Mouse (Mus musculus) thymus, postnatal 14 days (tissue): ENCODE results near the gene Spg11.
"Not testable (repeated sequence)": the region's sequence is repeated elsewhere in the genome, so short reads cannot be mapped to it uniquely, and the experiment has no call there.

Source experiments
- DNase-seq: peaks from one replicate; pipeline ENCODE4 v3.0.0; 2021

The Spg11 gene

GRCm38 (mm10) chr2:122143111-122143510 lies 24.9 kb upstream of the Spg11 start:
- DNase-seq, result no peak

- no peak for DNase-seq
Observed at GRCm38 (mm10) chr2:122141332-122141967, 23.3 kb upstream of the Spg11 start.

- no peak for DNase-seq
Observed at GRCm38 (mm10) chr2:122140815-122141214, 22.6 kb upstream of the Spg11 start.

GRCm38 (mm10) chr2:122137839-122138465 lies 19.8 kb upstream of the Spg11 start:
- DNase-seq, result no peak

- DNase-seq, result no peak
Observed at GRCm38 (mm10) chr2:122132618-122133017, 14.4 kb upstream of the Spg11 start.

- DNase-seq, result no peak
Observed at GRCm38 (mm10) chr2:122132078-122132477, 13.9 kb upstream of the Spg11 start.

GRCm38 (mm10) chr2:122127635-122128034 lies 9.4 kb upstream of the Spg11 start:
- DNase-seq, result no peak

GRCm38 (mm10) chr2:122126765-122127347 lies 8.7 kb upstream of the Spg11 start:
- DNase-seq, result peak; percentile 46

GRCm38 (mm10) chr2:122125680-122126572 lies 7.7 kb upstream of the Spg11 start:
- peak; percentile 58 for DNase-seq

GRCm38 (mm10) chr2:122116888-122117287 lies 1.3 kb downstream of the Spg11 start:
- no peak for DNase-seq

GRCm38 (mm10) chr2:122109714-122110113 lies 8.5 kb downstream of the Spg11 start:
- no peak for DNase-seq

- DNase-seq, result no peak
Observed at GRCm38 (mm10) chr2:122108101-122108500, 10.1 kb downstream of the Spg11 start.

GRCm38 (mm10) chr2:122102070-122102469 lies 16.1 kb downstream of the Spg11 start:
- DNase-seq, result peak; percentile 55

- not testable (repeated sequence) for DNase-seq
Observed at GRCm38 (mm10) chr2:122097686-122098085, 20.5 kb downstream of the Spg11 start.

GRCm38 (mm10) chr2:122093844-122094243 lies 24.3 kb downstream of the Spg11 start:
- DNase-seq, result no peak

GRCm38 (mm10) chr2:122086446-122086845 lies 31.7 kb downstream of the Spg11 start:
- no peak for DNase-seq

- no peak for DNase-seq
Observed at GRCm38 (mm10) chr2:122081728-122082456, 36.3 kb downstream of the Spg11 start.

GRCm38 (mm10) chr2:122069922-122070321 lies 48.3 kb downstream of the Spg11 start:
- DNase-seq, result peak; percentile 64

- no peak for DNase-seq
Observed at GRCm38 (mm10) chr2:122069144-122069912, 48.9 kb downstream of the Spg11 start.

- no peak for DNase-seq
Observed at GRCm38 (mm10) chr2:122066241-122066640, 51.9 kb downstream of the Spg11 start.

- DNase-seq, result peak; percentile 18
Observed at GRCm38 (mm10) chr2:122065200-122065969, 52.8 kb downstream of the Spg11 start.
